Mouse (Mus musculus) WW6 (cell line): Measurements from ENCODE around the gene BC117090.
"Not testable (repeated sequence)": the region's sequence is repeated elsewhere in the genome, so short reads cannot be mapped to it uniquely, and the experiment has no call there.

Experiments used
- DNase-seq: peaks from one replicate; pipeline ENCODE4 v3.0.0-alpha.2; 2013; ENCODE audit warnings: low read depth, low spot score

BC117090 gene

GRCm38 (mm10) chr16:36334232-36334631 is at the start of gene BC117090:
Gene BC117090, minus strand, starts transcription at chr16:36334332.
- no peak for DNase-seq

- DNase-seq: not testable (repeated sequence)
Observed at GRCm38 (mm10) chr16:36367648-36368047, 33.5 kb upstream of the BC117090 start, which contains the start of gene BC100530. Gene BC100530, minus strand, starts transcription at chr16:36367748.

DNA sequence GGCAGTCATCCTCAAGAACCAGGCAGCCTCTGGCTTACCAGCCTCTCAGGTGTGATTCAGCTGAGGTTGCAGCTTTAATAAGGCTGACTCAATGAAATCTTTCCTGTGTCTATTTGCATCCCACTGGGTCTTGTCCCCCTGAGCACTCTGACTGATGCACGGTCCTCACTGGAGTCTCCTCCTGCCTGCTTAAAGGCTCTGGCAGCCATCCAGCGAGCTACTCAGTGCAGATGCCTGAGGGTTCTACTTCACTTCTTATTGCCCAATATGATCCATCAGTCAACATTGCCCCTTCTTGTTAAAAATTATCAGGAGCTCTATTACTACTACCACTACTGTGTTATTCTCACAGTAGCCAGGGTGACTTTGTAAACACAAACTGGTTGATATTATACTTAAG is 3.0 kb upstream of the BC117090 start:
- no peak for DNase-seq

GRCm38 (mm10) chr16:36319286-36319685 is 14.8 kb downstream of the BC117090 start:
- DNase-seq: no peak

- not testable (repeated sequence) for DNase-seq
Observed at GRCm38 (mm10) chr16:36316111-36316510, 18.0 kb downstream of the BC117090 start.

- no peak for DNase-seq
Observed at GRCm38 (mm10) chr16:36307631-36308030, 26.5 kb downstream of the BC117090 start.

- DNase-seq: no peak
Observed at GRCm38 (mm10) chr16:36289140-36289539, 45.0 kb downstream of the BC117090 start.

DNA sequence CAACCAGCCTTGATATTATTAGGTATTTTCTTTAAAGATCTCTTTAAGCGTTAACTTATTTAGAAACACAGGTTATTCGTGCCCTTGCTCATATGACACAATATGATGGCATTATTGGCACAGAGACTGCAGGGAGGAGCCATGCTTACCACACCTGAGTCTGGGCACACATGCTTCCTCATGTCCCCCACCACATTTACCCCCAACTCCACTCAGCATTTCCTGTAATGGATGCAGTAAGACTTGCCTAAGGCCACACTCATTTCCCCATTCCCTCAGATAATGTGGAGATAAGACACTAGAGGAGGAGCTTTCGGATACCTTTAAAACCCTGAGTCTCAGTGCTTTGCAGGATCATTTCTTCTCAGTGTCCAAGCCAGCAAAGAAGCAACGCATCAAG is 57.3 kb downstream of the BC117090 start, which contains the start of gene Stfa1:
Gene Stfa1 (plus strand): TSS at position 156 of the 400 bp plus-strand sequence.
- DNase-seq: not testable (repeated sequence)
